Mouse (Mus musculus): ENCODE measurements around the gene Lrp1. TPM values are rescaled to one million over a fixed set of nuclear protein-coding genes. Genes with fewer than 3 reads are reported as not detected.
A peak's percentile ranks its signal among the peaks of the same experiment; 100 is the strongest.

Lrp1 gene
- polyA plus RNA-seq, 1 experiment from 2014 or later, result 95.6 TPM

- Histone ChIP-seq H3K27me3 (ENCODE audit: control insufficient read depth, insufficient read depth, low read length) (peaks cover 47% of the 10 kb centered on the region), H3K9ac (ENCODE audit: low read length) (peak overlapping the region; percentile 64), H3K4me1 (ENCODE audit: control insufficient read depth, insufficient read depth, low read length) (peaks cover 73% of the 10 kb centered on the region), H3K4me2 (ENCODE audit: low read depth, low read length) (peak overlapping the region; percentile 68), H3K9me3 (replicated peaks; ENCODE audit: control insufficient read depth, low read length) (no peaks in the 10 kb centered on the region), H3K36me3 (ENCODE audit: control insufficient read depth, insufficient read depth, low read length) (peaks cover 8% of the 10 kb centered on the region), H3K4me3 (replicated peaks; ENCODE audit: low read length) (peak overlapping the region; percentile 36), H3K27ac (ENCODE audit: low read length) (peak overlapping the region; percentile 32; the same call in 1 of the 2 replicates)
- WGBS, result 1% methylated on average over 16 of the region's 16 CpGs
- peak; percentile 16; the same call in 1 of the 2 replicates for ATAC-seq (ENCODE audit: insufficient read depth, low FRiP score)
These were observed 107.4 kb downstream of the Lrp1 start for GRCm38 (mm10) chr10:127513501-127514091.

GRCm38 (mm10) chr10:127512813-127513212 is 108.1 kb downstream of the Lrp1 start:
- Histone ChIP-seq H3K4me2 (ENCODE audit: low read depth, low read length) (peak overlapping the region; percentile 91), H3K9ac (ENCODE audit: low read length) (peak overlapping the region; percentile 64), H3K9me3 (replicated peaks; ENCODE audit: control insufficient read depth, low read length) (no peaks in the 10 kb centered on the region), H3K4me1 (ENCODE audit: control insufficient read depth, insufficient read depth, low read length) (peaks cover 73% of the 10 kb centered on the region), H3K4me3 (replicated peaks; ENCODE audit: low read length) (peak overlapping the region; percentile 55), H3K36me3 (ENCODE audit: control insufficient read depth, insufficient read depth, low read length) (0 out of 2 replicates have a peak, but pooled peaks cover 3% of the 10 kb centered on the region), H3K27ac (ENCODE audit: low read length) (peak overlapping the region; percentile 32; the same call in 1 of the 2 replicates), H3K27me3 (ENCODE audit: control insufficient read depth, insufficient read depth, low read length) (peaks cover 47% of the 10 kb centered on the region)
- 0% methylated on average over 27 of the region's 27 CpGs for WGBS
- ATAC-seq (ENCODE audit: insufficient read depth, low FRiP score), result peak; percentile 41; the same call in 1 of the 2 replicates

GRCm38 (mm10) chr10:127512307-127512666 is 108.7 kb downstream of the Lrp1 start:
- no peaks in the 10 kb centered on the region for H3K9me3 ChIP-seq (replicated peaks; ENCODE audit: control insufficient read depth, low read length)
- H3K27ac ChIP-seq (ENCODE audit: low read length), result no peak overlapping the region
- peak overlapping the region; percentile 55 for H3K4me3 ChIP-seq (replicated peaks; ENCODE audit: low read length)
- peak overlapping the region; percentile 72; the same call in 1 of the 2 replicates for H3K9ac ChIP-seq (ENCODE audit: low read length)
- H3K36me3 ChIP-seq (ENCODE audit: control insufficient read depth, insufficient read depth, low read length), result no peaks in the 10 kb centered on the region
- no peak for ATAC-seq (ENCODE audit: insufficient read depth, low FRiP score)
- 8% methylated on average over 7 of the region's 7 CpGs for WGBS
- peaks cover 68% of the 10 kb centered on the region for H3K4me1 ChIP-seq (ENCODE audit: control insufficient read depth, insufficient read depth, low read length)
- peaks cover 47% of the 10 kb centered on the region for H3K27me3 ChIP-seq (ENCODE audit: control insufficient read depth, insufficient read depth, low read length)
- H3K4me2 ChIP-seq (ENCODE audit: low read depth, low read length), result peak overlapping the region; percentile 91

- peaks cover 47% of the 10 kb centered on the region for H3K27me3 ChIP-seq (ENCODE audit: control insufficient read depth, insufficient read depth, low read length)
- H3K4me2 ChIP-seq (ENCODE audit: low read depth, low read length), result peak overlapping the region; percentile 91
- WGBS, result under 1% methylated on average over 45 of the region's 46 CpGs
- H3K27ac ChIP-seq (ENCODE audit: low read length), result 0 out of 2 replicates have a peak overlapping the region, but pooled peaks have one; percentile 15
- peak overlapping the region; percentile 55 for H3K4me3 ChIP-seq (replicated peaks; ENCODE audit: low read length)
- no peak for ATAC-seq (ENCODE audit: insufficient read depth, low FRiP score)
- H3K4me1 ChIP-seq (ENCODE audit: control insufficient read depth, insufficient read depth, low read length), result peaks cover 63% of the 10 kb centered on the region
- peak overlapping the region; percentile 72 for H3K9ac ChIP-seq (ENCODE audit: low read length)
- no peaks in the 10 kb centered on the region for H3K9me3 ChIP-seq (replicated peaks; ENCODE audit: control insufficient read depth, low read length)
- no peaks in the 10 kb centered on the region for H3K36me3 ChIP-seq (ENCODE audit: control insufficient read depth, insufficient read depth, low read length)
These were observed 109.2 kb downstream of the Lrp1 start for GRCm38 (mm10) chr10:127511634-127512306.

- Histone ChIP-seq H3K9ac (ENCODE audit: low read length) (no peak overlapping the region), H3K4me3 (replicated peaks; ENCODE audit: low read length) (peak overlapping the region; percentile 55; the same call in 1 of the 2 replicates), H3K27ac (ENCODE audit: low read length) (0 out of 2 replicates have a peak overlapping the region, but pooled peaks have one; percentile 12), H3K27me3 (ENCODE audit: control insufficient read depth, insufficient read depth, low read length) (peaks cover 47% of the 10 kb centered on the region), H3K4me2 (ENCODE audit: low read depth, low read length) (peak overlapping the region; percentile 91), H3K36me3 (ENCODE audit: control insufficient read depth, insufficient read depth, low read length) (no peaks in the 10 kb centered on the region), H3K4me1 (ENCODE audit: control insufficient read depth, insufficient read depth, low read length) (peaks cover 56% of the 10 kb centered on the region), H3K9me3 (replicated peaks; ENCODE audit: control insufficient read depth, low read length) (no peaks in the 10 kb centered on the region)
- WGBS, result 19% methylated on average over 11 of the region's 11 CpGs
- no peak for ATAC-seq (ENCODE audit: insufficient read depth, low FRiP score)
These were observed 109.9 kb downstream of the Lrp1 start for GRCm38 (mm10) chr10:127510895-127511617.

GRCm38 (mm10) chr10:127509837-127510701 is 110.9 kb downstream of the Lrp1 start:
- no peak overlapping the region for H3K9ac ChIP-seq (ENCODE audit: low read length)
- WGBS, result 23% methylated on average over 17 of the region's 17 CpGs
- no peak overlapping the region for H3K27ac ChIP-seq (ENCODE audit: low read length)
- H3K4me2 ChIP-seq (ENCODE audit: low read depth, low read length), result peak overlapping the region; percentile 64
- H3K36me3 ChIP-seq (ENCODE audit: control insufficient read depth, insufficient read depth, low read length), result no peaks in the 10 kb centered on the region
- peak overlapping the region; percentile 46; the same call in 1 of the 2 replicates for H3K4me3 ChIP-seq (replicated peaks; ENCODE audit: low read length)
- ATAC-seq (ENCODE audit: insufficient read depth, low FRiP score), result no peak
- no peaks in the 10 kb centered on the region for H3K9me3 ChIP-seq (replicated peaks; ENCODE audit: control insufficient read depth, low read length)
- H3K27me3 ChIP-seq (ENCODE audit: control insufficient read depth, insufficient read depth, low read length), result peaks cover 47% of the 10 kb centered on the region
- peaks cover 46% of the 10 kb centered on the region for H3K4me1 ChIP-seq (ENCODE audit: control insufficient read depth, insufficient read depth, low read length)

- WGBS, result 1% methylated on average over 35 of the region's 35 CpGs
- ATAC-seq (ENCODE audit: insufficient read depth, low FRiP score), result peak; percentile 47
- peak overlapping the region; percentile 64 for H3K4me2 ChIP-seq (ENCODE audit: low read depth, low read length)
- H3K36me3 ChIP-seq (ENCODE audit: control insufficient read depth, insufficient read depth, low read length), result no peaks in the 10 kb centered on the region
- peak overlapping the region; percentile 46 for H3K4me3 ChIP-seq (replicated peaks; ENCODE audit: low read length)
- peaks cover 47% of the 10 kb centered on the region for H3K27me3 ChIP-seq (ENCODE audit: control insufficient read depth, insufficient read depth, low read length)
- peak overlapping the region; percentile 47; the same call in 1 of the 2 replicates for H3K9ac ChIP-seq (ENCODE audit: low read length)
- H3K9me3 ChIP-seq (replicated peaks; ENCODE audit: control insufficient read depth, low read length), result no peaks in the 10 kb centered on the region
- peaks cover 39% of the 10 kb centered on the region for H3K4me1 ChIP-seq (ENCODE audit: control insufficient read depth, insufficient read depth, low read length)
- H3K27ac ChIP-seq (ENCODE audit: low read length), result no peak overlapping the region
These were observed 111.7 kb downstream of the Lrp1 start for GRCm38 (mm10) chr10:127509051-127509836.

GRCm38 (mm10) chr10:127508239-127508638 is 112.7 kb downstream of the Lrp1 start:
- Histone ChIP-seq H3K9me3 (replicated peaks; ENCODE audit: control insufficient read depth, low read length) (no peaks in the 10 kb centered on the region), H3K27ac (ENCODE audit: low read length) (no peak overlapping the region), H3K36me3 (ENCODE audit: control insufficient read depth, insufficient read depth, low read length) (no peaks in the 10 kb centered on the region), H3K4me3 (replicated peaks; ENCODE audit: low read length) (no peak overlapping the region), H3K4me2 (ENCODE audit: low read depth, low read length) (peak overlapping the region; percentile 64), H3K27me3 (ENCODE audit: control insufficient read depth, insufficient read depth, low read length) (peaks cover 37% of the 10 kb centered on the region), H3K4me1 (ENCODE audit: control insufficient read depth, insufficient read depth, low read length) (peaks cover 29% of the 10 kb centered on the region), H3K9ac (ENCODE audit: low read length) (no peak overlapping the region)
- ATAC-seq (ENCODE audit: insufficient read depth, low FRiP score), result no peak
- WGBS, result 4% methylated on average over 15 of the region's 15 CpGs
